Mouse (Mus musculus) CH12.LX (cell line): Measurements from ENCODE around the gene AW549877.

ENCODE experiments used
- BHLHE40 ChIP-seq: IDR thresholded peaks from 2 replicates; pipeline ENCODE4 v1.6.1; 2011; ENCODE audit warnings: mild to moderate bottlenecking, low read depth, low read length, improper control_type of control experiment
- CTCF ChIP-seq, 2 experiments: IDR thresholded peaks in 1 of 2; conservative IDR thresholded peaks in 1 of 2; 2 replicates each; pipeline ENCODE4 v1.5.1; 2011 to 2012; ENCODE audit warnings: low read depth in 2 of 2, low read length in 2 of 2, improper control_type of control experiment in 1 of 2, inconsistent platforms in 1 of 2, mild to moderate bottlenecking in 1 of 2, moderate library complexity in 1 of 2
- EP300 ChIP-seq: IDR thresholded peaks from 2 replicates; pipeline ENCODE4 v1.6.1; 2011; ENCODE audit warnings: low read length, improper control_type of control experiment
- HCFC1 ChIP-seq: IDR thresholded peaks from 2 replicates; pipeline ENCODE4 v1.6.1; 2012; ENCODE audit warnings: low read depth, mild to moderate bottlenecking, inconsistent platforms, low read length, improper control_type of control experiment
- MAX ChIP-seq: IDR thresholded peaks from 2 replicates; pipeline ENCODE4 v1.6.1; 2011; ENCODE audit warnings: low read length, improper control_type of control experiment
- MXI1 ChIP-seq: IDR thresholded peaks from 2 replicates; pipeline ENCODE4 v1.6.1; 2011; ENCODE audit warnings: mild to moderate bottlenecking, low read depth, low read length, improper control_type of control experiment
- MYC ChIP-seq: IDR thresholded peaks from 2 replicates; pipeline ENCODE4 v1.6.1; 2011; ENCODE audit warnings: low read depth, mild to moderate bottlenecking, improper control_type of control experiment, low read length
- POLR2A ChIP-seq: IDR thresholded peaks from 2 replicates; pipeline ENCODE4 v1.6.1; 2011; ENCODE audit warnings: low read depth, mild to moderate bottlenecking, improper control_type of control experiment, low read length
- SIN3A ChIP-seq: IDR thresholded peaks from 2 replicates; pipeline ENCODE4 v1.6.1; 2012; ENCODE audit warnings: low read length, improper control_type of control experiment, inconsistent platforms
- SMC3 ChIP-seq: IDR thresholded peaks from 2 replicates; pipeline ENCODE4 v1.6.1; 2011; ENCODE audit warnings: low read depth, low read length, improper control_type of control experiment
- ZC3H11A ChIP-seq: IDR thresholded peaks from 2 replicates; pipeline ENCODE4 v1.6.1; 2012; ENCODE audit warnings: low read depth, mild to moderate bottlenecking, inconsistent platforms, low read length, improper control_type of control experiment
- ZNF384 ChIP-seq: IDR thresholded peaks from 2 replicates; pipeline ENCODE4 v1.6.1; 2012; ENCODE audit warnings: low read depth, low read length, improper control_type of control experiment, inconsistent platforms

- TF ChIP-seq EP300 (no peak), BHLHE40 (no peak), ZC3H11A (no peak), SMC3 (no peak), ZNF384 (no peak), POLR2A (no peak), MAX (no peak), CTCF (conservative IDR thresholded peaks at IDR 0.05 in 1 of 2, IDR thresholded peaks at IDR 0.05 in 1 of 2; ENCODE audit: low read depth in 2 of 2, low read length in 2 of 2) (no peak), SIN3A (no peak), MYC (no peak), MXI1 (no peak), HCFC1 (no peak)
Measured at GRCm38 (mm10) chr15:3936056-3936455, 59.5 kb downstream of the AW549877 start.
